Mouse (Mus musculus) heart, adult 2 months (tissue): Measurements from ENCODE around the gene Sgta.

Experiments used
- CTCF ChIP-seq: fragments of 200-600 bp; IDR thresholded peaks from 2 replicates; pipeline ENCODE4 v1.8.1; 2022; ENCODE audit warnings: antibody characterized with exemption, mild to moderate bottlenecking, moderate library complexity
- POLR2A ChIP-seq: fragments of 200-500 bp; IDR thresholded peaks from 2 replicates; pipeline ENCODE4 v1.6.1; 2011; ENCODE audit warnings: mild to moderate bottlenecking, low read depth, low read length, control low read depth; ENCODE audit not compliant: insufficient read depth

- TF ChIP-seq CTCF (no peak), POLR2A (no peak)
Measured at GRCm38 (mm10) chr10:81021547-81022110, 38.4 kb downstream of the Sgta start.
